Mouse (Mus musculus) intestine, embryonic 15.5 days (tissue): ENCODE measurements at regions not wholly inside any gene's neighbourhood (a gene's known extent, or its start where the extent isn't known, plus 50 kb on each side); places are given as distances from the start of the nearest gene placed in this dataset.

Experiments
- ATAC-seq: fragments of 200-750 bp; cut with Nextera tagmentation; 2 replicates; pipeline ENCODE4 v1.8.0; 2017; ENCODE audit warnings: moderate TSS enrichment, moderate library complexity
- H3K27ac ChIP-seq: fragments of 300-500 bp; sonication (generic); 2 replicates; pipeline ENCODE4 v1.5.1; 2015; ENCODE audit warnings: mild to moderate bottlenecking, inconsistent platforms
- H3K27me3 ChIP-seq: fragments of 300-500 bp; sonication (generic); replicated peaks from 2 replicates; pipeline ENCODE4 v1.6.1; 2015; ENCODE audit warnings: inconsistent platforms
- H3K36me3 ChIP-seq: fragments of 300-500 bp; sonication (generic); 2 replicates; pipeline ENCODE4 v1.6.1; 2015; ENCODE audit warnings: inconsistent platforms
- H3K4me1 ChIP-seq: fragments of 300-500 bp; sonication (generic); replicated peaks from 2 replicates; pipeline ENCODE4 v1.6.1; 2015; ENCODE audit warnings: inconsistent platforms
- H3K4me2 ChIP-seq: fragments of 300-500 bp; sonication (generic); replicated peaks from 2 replicates; pipeline ENCODE4 v1.6.1; 2015; ENCODE audit warnings: mild to moderate bottlenecking, inconsistent platforms
- H3K4me3 ChIP-seq: fragments of 300-500 bp; sonication (generic); replicated peaks from 2 replicates; pipeline ENCODE4 v1.5.1; 2015; ENCODE audit warnings: inconsistent platforms
- H3K9ac ChIP-seq: fragments of 300-500 bp; sonication (generic); 2 replicates; pipeline ENCODE4 v1.6.1; 2015; ENCODE audit warnings: inconsistent platforms
- H3K9me3 ChIP-seq: fragments of 300-500 bp; sonication (generic); 2 replicates; pipeline ENCODE4 v1.6.1; 2016; ENCODE audit warnings: inconsistent platforms
- WGBS: fragments of 180-500 bp; shearing (Covaris S2); methylation state at CpG from one replicate; pipeline ENCODE4 v1.1.7; 2015; 5-methylcytosine and 5-hydroxymethylcytosine counted together

DNA sequence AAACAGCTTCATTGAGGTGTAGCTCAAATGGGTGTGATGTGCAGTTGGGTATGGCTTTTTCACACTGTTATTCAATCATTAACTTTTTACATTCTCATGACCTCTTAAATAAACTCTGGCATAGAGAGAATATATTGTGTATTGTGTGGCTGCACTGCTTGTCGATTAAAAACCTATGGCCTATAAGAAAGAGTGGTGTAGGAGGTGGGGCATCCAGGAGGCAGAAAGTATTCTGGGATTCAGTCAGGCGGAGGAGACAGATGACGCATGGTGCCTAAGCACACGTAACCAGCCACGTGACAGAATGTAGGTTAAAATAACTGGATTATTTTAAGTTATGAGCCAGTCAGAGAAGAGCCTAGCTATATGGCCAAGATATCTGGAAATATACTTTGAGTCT, 78.2 kb upstream of the Slc16a7 start:
- H3K4me3 ChIP-seq = no peak overlapping the region
- H3K27ac ChIP-seq = no peak overlapping the region
- no peak for ATAC-seq
- H3K4me2 ChIP-seq = no peak overlapping the region
- H3K9me3 ChIP-seq = no peaks in the 10 kb centered on the region
- H3K27me3 ChIP-seq = no peaks in the 10 kb centered on the region
- no peaks in the 10 kb centered on the region for H3K36me3 ChIP-seq
- 81% methylated on average over 5 of the region's 5 CpGs for WGBS
- no peaks in the 10 kb centered on the region for H3K4me1 ChIP-seq
- H3K9ac ChIP-seq = no peak overlapping the region

DNA sequence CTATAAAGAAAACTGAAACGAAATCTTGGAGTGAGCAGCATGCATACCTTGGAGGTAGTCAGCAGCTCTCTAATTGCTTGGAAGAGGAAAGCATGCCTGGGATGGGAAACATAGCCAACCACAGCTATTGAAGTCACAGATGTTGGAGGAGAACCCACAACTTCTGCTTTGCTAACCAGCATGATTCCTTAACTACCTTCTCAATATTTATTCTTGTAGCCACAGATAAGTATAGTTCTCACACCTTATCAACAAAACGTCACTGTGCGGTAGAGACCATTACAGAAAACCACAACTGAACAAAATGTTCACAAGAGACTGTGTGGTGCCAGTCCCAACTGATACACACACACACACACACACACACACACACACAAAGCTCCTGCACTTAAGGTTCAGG, 99.1 kb upstream of the Slc16a7 start:
- 64% methylated on average over 3 of the region's 3 CpGs for WGBS
- no peaks in the 10 kb centered on the region for H3K4me1 ChIP-seq
- no peak for ATAC-seq

DNA sequence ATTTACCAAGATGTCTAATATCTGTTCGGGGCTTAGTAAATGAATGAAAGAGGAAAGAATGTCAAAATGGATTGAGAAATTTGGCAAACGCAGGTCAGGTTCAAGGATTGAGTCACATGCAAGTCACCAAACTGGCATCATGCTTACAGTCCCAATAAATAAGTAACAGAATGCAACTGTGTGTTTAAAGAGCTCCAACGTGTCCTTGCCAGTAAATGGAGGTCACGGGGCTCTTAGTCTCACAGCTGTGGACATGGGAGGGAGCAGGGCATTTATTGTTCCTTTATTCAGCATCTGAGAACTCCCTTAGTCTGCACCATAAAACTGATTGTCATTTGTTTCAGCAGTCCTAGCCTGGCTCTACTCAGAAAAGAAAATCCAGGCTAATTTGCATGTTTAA, 101.1 kb upstream of the Slc16a7 start:
- Histone ChIP-seq H3K27me3 (no peaks in the 10 kb centered on the region), H3K4me2 (no peak overlapping the region), H3K9me3 (no peaks in the 10 kb centered on the region), H3K9ac (no peak overlapping the region), H3K36me3 (no peaks in the 10 kb centered on the region), H3K4me1 (no peaks in the 10 kb centered on the region), H3K27ac (no peak overlapping the region), H3K4me3 (no peak overlapping the region)
- 45% methylated on average over 4 of the region's 4 CpGs for WGBS
- no peak for ATAC-seq

More for the DNA sequence above, 99.1 kb upstream of the Slc16a7 start:
- Histone ChIP-seq H3K27me3 (no peaks in the 10 kb centered on the region), H3K4me3 (no peak overlapping the region), H3K4me2 (no peak overlapping the region), H3K27ac (no peak overlapping the region), H3K9me3 (no peaks in the 10 kb centered on the region), H3K9ac (no peak overlapping the region), H3K36me3 (no peaks in the 10 kb centered on the region)

DNA sequence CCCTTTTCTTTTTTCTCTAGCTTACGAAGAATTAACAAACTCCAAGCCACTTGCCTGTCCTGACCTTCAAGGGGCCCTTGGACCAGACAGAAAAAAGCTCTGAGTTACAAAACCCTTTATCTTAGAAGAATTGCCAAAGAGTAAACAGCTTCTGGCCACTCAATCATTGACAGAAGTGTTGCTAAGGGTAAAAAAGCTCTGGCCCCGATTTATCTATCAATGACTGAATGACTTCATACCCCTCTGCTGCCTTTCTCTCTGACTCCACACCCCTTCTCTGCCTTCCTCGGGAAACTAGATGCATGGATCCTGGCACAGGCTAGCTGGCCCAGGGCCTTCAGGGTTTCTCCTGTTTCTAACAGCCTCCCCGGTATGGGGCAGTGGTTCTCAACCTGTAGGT, 105.2 kb upstream of the Slc16a7 start:
- Histone ChIP-seq H3K27me3 (no peaks in the 10 kb centered on the region), H3K4me2 (no peak overlapping the region), H3K4me1 (no peaks in the 10 kb centered on the region), H3K4me3 (no peak overlapping the region), H3K9me3 (no peaks in the 10 kb centered on the region), H3K36me3 (no peaks in the 10 kb centered on the region), H3K9ac (no peak overlapping the region), H3K27ac (no peak overlapping the region)
- WGBS = 53% methylated on average over 4 of the region's 4 CpGs
- no peak for ATAC-seq

DNA sequence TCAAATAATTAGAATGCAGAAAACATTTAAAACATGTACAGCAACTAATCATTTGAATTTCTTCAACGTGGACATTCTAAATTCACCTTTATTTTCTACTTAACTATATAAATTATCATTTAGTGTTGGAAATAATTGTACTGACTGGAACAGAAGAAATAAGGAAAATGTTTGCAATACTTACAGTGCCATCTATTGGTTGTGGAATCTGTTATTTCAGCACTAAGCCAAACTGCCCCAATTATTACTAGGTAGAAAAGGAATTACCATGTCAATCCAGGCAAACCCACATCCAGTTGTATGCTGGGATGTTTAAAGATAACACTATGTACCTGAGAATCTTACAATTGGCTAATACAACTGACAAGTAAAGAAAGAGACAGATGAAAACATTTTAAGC, 109.1 kb upstream of the Slc16a7 start:
- no peak overlapping the region for H3K4me3 ChIP-seq
- no peak overlapping the region for H3K9ac ChIP-seq
- no peak for ATAC-seq
- no peak overlapping the region for H3K27ac ChIP-seq
- no peaks in the 10 kb centered on the region for H3K36me3 ChIP-seq
- no peak overlapping the region for H3K4me2 ChIP-seq
- no peaks in the 10 kb centered on the region for H3K27me3 ChIP-seq
- no peaks in the 10 kb centered on the region for H3K4me1 ChIP-seq
- WGBS = 15% methylated on average over 1 of the region's 1 CpGs
- H3K9me3 ChIP-seq = no peaks in the 10 kb centered on the region

DNA sequence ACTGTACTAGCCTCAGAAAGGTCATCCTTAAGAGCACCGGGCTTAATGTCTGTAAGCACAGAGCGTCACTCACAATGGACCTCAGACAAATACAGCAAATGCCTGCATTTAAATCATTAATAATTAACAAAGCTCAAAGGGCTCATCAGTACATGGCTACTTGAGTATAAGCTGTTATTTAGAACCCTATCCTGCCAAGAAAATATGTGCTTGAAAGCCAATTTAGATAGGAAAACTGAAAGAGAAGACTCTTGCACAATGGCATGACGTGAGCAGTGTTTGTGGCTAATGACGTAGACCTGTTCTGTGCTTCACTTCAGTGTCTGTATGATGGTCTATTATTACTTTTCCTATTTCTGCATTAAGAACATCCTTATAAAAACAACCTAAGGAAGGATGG, 111.1 kb upstream of the Slc16a7 start:
- no peak overlapping the region for H3K4me3 ChIP-seq
- no peaks in the 10 kb centered on the region for H3K27me3 ChIP-seq
- WGBS = 58% methylated on average over 4 of the region's 4 CpGs
- H3K27ac ChIP-seq = no peak overlapping the region
- ATAC-seq = peak; percentile 66
- H3K9me3 ChIP-seq = no peaks in the 10 kb centered on the region
- H3K9ac ChIP-seq = no peak overlapping the region
- H3K36me3 ChIP-seq = no peaks in the 10 kb centered on the region
- H3K4me2 ChIP-seq = no peak overlapping the region
- H3K4me1 ChIP-seq = no peaks in the 10 kb centered on the region

DNA sequence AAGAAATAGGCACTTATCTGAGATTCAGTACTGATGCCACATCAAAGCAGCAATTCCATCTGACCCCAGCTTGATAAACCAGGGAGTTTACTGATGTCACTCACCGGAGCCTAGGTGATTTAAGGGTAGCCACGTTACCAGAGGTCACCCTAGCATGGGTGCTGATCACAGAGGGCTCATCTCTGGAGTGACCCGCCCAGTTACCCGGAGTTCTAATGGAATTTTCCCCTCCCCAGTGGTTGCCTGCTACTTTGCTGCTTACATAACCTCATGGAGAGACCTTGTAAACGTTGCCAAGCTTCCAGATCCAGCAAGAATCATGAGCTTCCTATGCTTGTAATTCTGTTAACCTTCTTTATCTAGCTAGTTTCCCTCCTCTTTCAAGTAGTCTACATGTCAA, 125.8 kb upstream of the Slc16a7 start:
- no peak overlapping the region for H3K9ac ChIP-seq
- 50% methylated on average over 5 of the region's 5 CpGs for WGBS
- no peak overlapping the region for H3K4me2 ChIP-seq
- H3K9me3 ChIP-seq = no peaks in the 10 kb centered on the region
- H3K36me3 ChIP-seq = no peaks in the 10 kb centered on the region
- H3K27ac ChIP-seq = no peak overlapping the region
- no peaks in the 10 kb centered on the region for H3K4me1 ChIP-seq
- H3K27me3 ChIP-seq = no peaks in the 10 kb centered on the region
- no peak overlapping the region for H3K4me3 ChIP-seq
- no peak for ATAC-seq

DNA sequence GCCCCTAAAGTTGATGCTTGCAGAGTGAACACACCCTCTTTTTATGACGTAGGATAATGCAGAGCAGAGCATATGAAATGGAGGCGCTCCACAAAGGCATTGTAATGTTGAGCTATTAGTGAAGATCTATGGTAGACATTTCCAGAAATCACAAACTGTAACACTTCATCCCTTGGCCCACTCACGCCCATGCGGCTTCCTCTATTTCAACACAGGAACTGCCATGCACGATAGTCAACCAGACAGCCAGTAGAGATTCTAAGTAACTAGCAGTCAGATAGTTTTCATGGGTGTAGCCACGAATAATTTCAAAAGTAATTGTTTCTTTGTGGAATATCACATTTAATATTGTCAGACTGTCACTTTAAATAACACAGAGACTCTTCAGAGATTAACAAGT, 141.6 kb upstream of the Slc16a7 start:
- ATAC-seq = no peak
- WGBS = 79% methylated on average over 6 of the region's 6 CpGs

DNA sequence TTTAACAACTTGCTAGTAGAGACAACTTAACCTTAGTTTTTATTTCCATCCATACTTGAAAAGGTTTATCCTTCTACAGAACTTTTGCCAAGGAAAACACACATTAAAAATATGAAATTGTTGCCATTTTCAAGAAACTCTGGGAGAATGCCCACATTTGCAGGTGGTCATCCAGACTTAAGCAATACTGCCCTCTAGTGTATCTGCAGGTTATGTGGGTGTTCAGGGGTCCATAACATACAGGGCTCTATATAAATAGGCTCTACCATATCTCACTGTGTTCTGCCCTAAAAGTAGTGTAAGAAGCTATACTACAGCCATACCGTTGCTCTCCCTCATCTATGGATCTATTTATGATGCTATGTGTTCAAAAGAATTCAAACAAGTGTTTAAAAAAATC, 149.1 kb upstream of the Slc16a7 start:
- no peaks in the 10 kb centered on the region for H3K36me3 ChIP-seq
- no peak overlapping the region for H3K4me3 ChIP-seq
- H3K4me1 ChIP-seq = no peaks in the 10 kb centered on the region
- H3K27me3 ChIP-seq = no peaks in the 10 kb centered on the region
- no peaks in the 10 kb centered on the region for H3K9me3 ChIP-seq
- H3K4me2 ChIP-seq = no peak overlapping the region
- ATAC-seq = 0 out of 2 replicates have a peak, but pooled peaks have one; percentile 47
- whole genome bisulfite sequencing = 29% methylated on average over 1 of the region's 1 CpGs
- H3K9ac ChIP-seq = no peak overlapping the region
- no peak overlapping the region for H3K27ac ChIP-seq

More for the DNA sequence above, 141.6 kb upstream of the Slc16a7 start:
- H3K4me1 ChIP-seq = no peaks in the 10 kb centered on the region
- H3K36me3 ChIP-seq = no peaks in the 10 kb centered on the region
- no peak overlapping the region for H3K27ac ChIP-seq
- H3K27me3 ChIP-seq = no peaks in the 10 kb centered on the region
- H3K4me2 ChIP-seq = no peak overlapping the region
- H3K9ac ChIP-seq = no peak overlapping the region
- H3K9me3 ChIP-seq = no peaks in the 10 kb centered on the region
- no peak overlapping the region for H3K4me3 ChIP-seq

DNA sequence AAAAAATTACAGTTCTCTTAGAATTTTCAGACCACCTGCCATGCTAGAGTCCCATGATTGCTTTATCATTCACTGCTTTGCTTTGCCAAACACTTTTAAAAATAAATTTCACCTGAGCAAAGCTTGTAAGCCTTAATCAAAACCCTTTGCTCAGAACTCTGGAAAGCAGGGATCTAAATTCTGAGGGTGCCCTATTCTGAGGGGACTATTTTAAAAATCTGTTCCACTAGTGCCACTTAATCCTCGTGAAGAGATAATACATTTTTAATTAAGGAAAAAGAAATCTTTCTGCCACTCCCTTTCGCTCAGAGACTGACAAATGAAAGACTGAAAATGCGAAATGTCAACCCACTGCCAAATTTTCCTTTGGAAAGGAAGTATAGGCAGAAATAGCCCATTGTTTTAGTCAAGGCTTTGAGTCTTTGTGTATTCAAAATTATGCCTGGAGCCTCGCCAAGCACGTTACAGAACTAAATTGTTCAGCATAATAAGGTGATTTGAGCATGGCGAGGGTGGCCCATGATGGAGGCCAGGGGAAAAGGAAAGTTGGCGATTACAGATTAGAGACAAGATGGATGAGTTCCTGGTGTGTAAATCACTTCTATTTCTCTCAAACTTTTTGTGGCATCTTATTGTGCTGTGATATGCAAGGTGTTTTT, 197.4 kb upstream of the Slc16a7 start:
- no peaks in the 10 kb centered on the region for H3K27me3 ChIP-seq
- no peaks in the 10 kb centered on the region for H3K9me3 ChIP-seq
- H3K4me3 ChIP-seq = no peak overlapping the region
- 77% methylated on average over 7 of the region's 7 CpGs for WGBS
- no peaks in the 10 kb centered on the region for H3K4me1 ChIP-seq
- no peak overlapping the region for H3K4me2 ChIP-seq
- H3K36me3 ChIP-seq = no peaks in the 10 kb centered on the region
- ATAC-seq = no peak
- H3K9ac ChIP-seq = no peak overlapping the region
- H3K27ac ChIP-seq = no peak overlapping the region

DNA sequence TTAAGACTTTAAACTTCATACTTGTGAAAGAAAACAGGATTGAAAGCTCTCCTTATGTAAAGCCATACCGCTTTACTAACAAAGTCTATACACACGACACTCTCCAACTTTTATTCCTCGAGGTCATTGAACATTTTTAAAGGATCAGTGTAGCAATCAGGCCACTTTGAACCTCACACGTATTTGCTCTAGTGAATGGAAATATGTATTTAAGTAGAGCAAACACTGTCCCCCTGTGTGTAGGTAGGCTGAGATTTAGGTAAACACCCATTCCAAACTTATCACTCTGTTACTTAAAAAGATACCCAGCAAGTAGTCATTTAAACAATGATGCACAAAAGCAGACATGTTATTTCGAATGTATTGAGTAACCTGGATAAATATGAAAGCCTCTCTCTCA, 203.7 kb upstream of the Slc16a7 start:
- Histone ChIP-seq H3K36me3 (no peaks in the 10 kb centered on the region), H3K9ac (no peak overlapping the region), H3K9me3 (no peaks in the 10 kb centered on the region), H3K4me2 (no peak overlapping the region), H3K4me1 (no peaks in the 10 kb centered on the region), H3K27me3 (no peaks in the 10 kb centered on the region), H3K27ac (no peak overlapping the region), H3K4me3 (no peak overlapping the region)
- ATAC-seq = no peak
- WGBS = 80% methylated on average over 5 of the region's 5 CpGs

DNA sequence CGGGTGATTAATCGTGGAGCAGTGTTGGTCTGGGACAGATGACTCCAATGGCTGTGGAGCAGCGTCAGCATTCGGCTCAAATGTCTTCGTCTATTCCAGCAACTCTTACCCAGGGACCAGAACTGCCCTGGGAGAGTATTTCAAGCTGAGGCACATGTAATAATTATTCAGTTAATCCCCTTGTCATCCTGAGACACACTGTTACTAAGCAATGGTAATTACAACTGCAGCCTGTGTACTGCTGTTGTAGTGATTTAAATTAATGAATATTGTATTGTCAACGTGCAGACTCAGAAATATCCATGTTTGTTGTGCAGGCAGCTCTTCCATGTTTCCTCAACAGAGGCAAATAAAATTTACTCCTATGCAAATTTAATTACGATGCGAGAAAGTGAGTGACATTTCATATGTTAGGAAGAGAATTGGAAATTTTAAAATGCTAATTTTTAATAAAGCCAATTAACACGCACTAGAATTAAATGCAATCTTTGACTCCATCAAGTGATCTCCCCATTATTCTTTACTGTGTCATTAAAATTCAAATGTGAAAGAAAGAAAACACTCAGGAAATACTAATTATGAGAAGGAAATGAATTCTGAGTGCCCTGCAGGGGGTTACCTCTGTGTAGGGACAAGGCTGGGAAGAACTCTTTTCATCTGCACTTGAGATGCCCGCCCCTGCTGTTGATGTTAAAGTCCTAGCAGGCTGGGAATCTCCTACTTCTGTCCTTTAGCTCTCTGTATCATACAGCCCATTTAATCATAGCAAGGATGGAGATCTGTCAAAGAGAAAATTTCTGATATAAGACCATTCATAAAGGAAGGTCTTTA, 218.7 kb upstream of the Slc16a7 start:
- no peak overlapping the region for H3K4me3 ChIP-seq
- H3K27ac ChIP-seq = no peak overlapping the region
- no peaks in the 10 kb centered on the region for H3K4me1 ChIP-seq
- no peaks in the 10 kb centered on the region for H3K9me3 ChIP-seq
- no peaks in the 10 kb centered on the region for H3K27me3 ChIP-seq
- no peak for ATAC-seq
- H3K36me3 ChIP-seq = no peaks in the 10 kb centered on the region
- WGBS = 74% methylated on average over 10 of the region's 10 CpGs
- no peak overlapping the region for H3K4me2 ChIP-seq
- no peak overlapping the region for H3K9ac ChIP-seq

DNA sequence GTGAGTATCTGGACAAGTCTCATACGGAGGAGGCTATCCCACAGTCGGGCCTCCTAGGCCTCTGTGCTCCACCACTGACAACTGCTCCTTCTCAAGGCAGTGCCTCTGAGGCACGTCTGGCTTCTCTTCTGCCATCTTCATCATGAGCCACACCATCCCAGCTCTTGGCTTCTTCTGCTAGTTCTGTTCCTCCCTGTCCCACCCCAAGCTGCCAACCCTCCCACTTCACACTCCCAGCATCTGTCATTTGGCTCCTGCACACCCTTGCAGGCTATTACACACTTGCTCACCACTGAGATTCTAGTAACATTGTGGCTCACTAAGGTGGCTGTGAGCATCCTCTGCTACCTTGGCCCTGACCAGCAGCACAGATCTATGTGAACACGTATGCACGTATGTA, 221.1 kb upstream of the Slc16a7 start:
- WGBS = 69% methylated on average over 5 of the region's 5 CpGs
- H3K27ac ChIP-seq = no peak overlapping the region
- H3K27me3 ChIP-seq = no peaks in the 10 kb centered on the region
- H3K9me3 ChIP-seq = no peaks in the 10 kb centered on the region
- H3K36me3 ChIP-seq = no peaks in the 10 kb centered on the region
- no peak overlapping the region for H3K4me2 ChIP-seq
- no peak overlapping the region for H3K9ac ChIP-seq
- no peak overlapping the region for H3K4me3 ChIP-seq
- ATAC-seq = no peak
- H3K4me1 ChIP-seq = no peaks in the 10 kb centered on the region
